Mouse (Mus musculus) C2C12 (cell line): ENCODE results near the gene Ccpg1.

ENCODE experiments used
- CTCF ChIP-seq: IDR thresholded peaks from one replicate; pipeline ENCODE4 v1.5.1; 2011; ENCODE audit not compliant: control insufficient read depth, insufficient read depth, insufficient read length
- MAX ChIP-seq: IDR thresholded peaks from one replicate; pipeline ENCODE4 v1.6.1; 2011; ENCODE audit warnings: mild to moderate bottlenecking, control low read depth
- MYOG ChIP-seq: IDR thresholded peaks from one replicate; pipeline ENCODE4 v1.6.1; 2011; ENCODE audit not compliant: control insufficient read depth, insufficient read length; ENCODE audit errors: extremely low read depth

- no peak for TF ChIP-seq CTCF
- no peak for TF ChIP-seq MYOG
- TF ChIP-seq MAX: no peak
These were observed 3.5 kb downstream of the Ccpg1 start for GRCm38 (mm10) chr9:72988706-72989105.
